Mouse (Mus musculus): ENCODE data around the gene Ndufa3.

Ndufa3 gene

DNA sequence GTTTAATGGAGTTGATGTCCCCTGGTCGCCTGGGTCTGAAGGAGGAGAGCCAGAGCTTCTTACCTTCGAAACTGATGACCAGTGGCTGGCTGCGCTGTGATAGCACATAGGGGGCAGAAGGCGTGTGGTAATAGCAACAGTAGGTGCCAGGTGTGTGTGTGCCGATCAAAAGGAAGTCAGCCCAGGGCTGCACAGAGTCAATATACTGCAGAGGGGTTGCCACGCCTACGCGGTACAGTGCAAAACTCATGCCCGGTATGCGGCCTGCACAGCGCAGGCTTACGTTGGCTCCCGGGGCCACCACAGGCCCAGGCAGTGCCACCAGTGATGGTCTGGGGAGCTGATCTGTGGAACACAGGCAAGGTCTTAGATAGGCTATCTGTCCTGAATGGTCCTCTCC is 6.2 kb upstream of the Ndufa3 start:
- no peak for DNase-seq

DNA sequence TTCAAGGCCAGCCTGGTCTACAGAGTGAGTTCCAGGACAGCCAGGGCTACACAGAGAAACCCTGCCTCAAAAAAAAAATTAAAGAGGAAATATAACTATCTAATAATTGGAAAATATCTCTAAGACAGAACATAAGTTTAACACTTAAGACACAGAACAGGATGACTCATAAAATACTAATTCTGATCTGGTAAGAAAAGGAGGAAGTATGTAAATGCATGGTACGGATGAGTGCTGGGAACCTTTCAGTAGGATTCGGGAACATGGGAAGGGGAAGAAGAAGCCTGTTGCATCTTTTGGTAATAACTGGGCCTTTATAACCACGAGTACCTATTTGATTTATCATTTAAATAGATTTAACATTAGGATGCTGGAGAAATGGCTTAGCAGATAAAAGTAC is 3.2 kb upstream of the Ndufa3 start:
- DNase-seq: no peak

GRCm38 (mm10) chr7:3616057-3616388 is 1.1 kb upstream of the Ndufa3 start, which contains the start of gene Oscar:
Oscar (minus strand) TSS chr7:3616157.
- no peak for DNase-seq

GRCm38 (mm10) chr7:3616389-3617241 is 558 bp upstream of the Ndufa3 start:
- DNase-seq: no peak

GRCm38 (mm10) chr7:3629030-3629429 is 11.9 kb downstream of the Ndufa3 start:
- peak; percentile 60 for DNase-seq

DNA sequence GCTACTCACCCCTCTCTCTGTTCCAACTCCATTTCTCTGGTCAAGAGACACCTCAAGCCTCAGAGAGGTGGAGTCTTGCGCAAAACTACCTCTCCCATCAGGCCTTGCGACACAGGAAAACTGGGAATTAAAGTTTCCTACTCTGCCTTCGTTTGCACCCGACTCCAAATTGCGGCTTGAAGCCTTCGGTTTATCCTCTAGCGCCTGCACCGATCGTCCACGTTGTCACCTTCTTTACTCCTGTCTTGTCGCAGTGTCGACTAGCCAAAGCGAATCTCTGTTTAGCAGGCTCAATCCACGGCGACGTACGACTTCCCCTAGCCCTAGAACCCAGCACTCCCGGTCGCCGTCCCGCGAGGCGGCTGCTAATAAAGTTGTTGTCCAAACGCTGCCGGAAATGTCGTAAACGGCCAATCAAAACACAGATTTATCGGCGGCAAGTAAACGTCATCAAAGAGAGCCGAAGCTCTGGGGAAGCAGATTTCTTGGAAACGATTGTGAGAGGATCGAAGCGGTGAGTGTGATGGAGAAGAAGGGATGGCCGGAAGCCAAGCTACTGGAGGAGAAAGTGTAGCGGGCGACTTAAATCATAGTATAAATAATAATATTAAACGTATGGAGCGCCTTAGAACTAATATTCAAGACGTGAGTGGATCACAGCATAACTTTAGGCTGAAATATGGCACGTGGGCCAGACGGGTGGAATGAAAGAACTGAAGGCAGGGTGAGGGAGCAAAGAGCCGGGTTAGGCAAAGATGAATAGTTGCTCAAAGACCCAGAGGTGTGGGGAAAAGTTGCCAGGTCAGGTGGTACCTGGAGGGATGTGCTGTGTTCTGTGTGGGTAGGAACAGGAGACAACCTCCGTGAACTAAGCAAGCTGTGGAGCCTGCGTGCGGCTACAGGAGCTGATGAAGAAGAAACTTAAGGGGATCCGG is 12.6 kb downstream of the Ndufa3 start, which contains the start of the genes Tfpt and Prpf31:
TSS of gene Tfpt (minus strand) at position 387 of the 935 bp plus-strand sequence.
TSS of gene Prpf31 (plus strand) at position 443 of the 935 bp plus-strand sequence.
- DNase-seq: peak; percentile 96

- DNase-seq: peak; percentile 58
These were observed 13.3 kb downstream of the Ndufa3 start for GRCm38 (mm10) chr7:3630478-3630815.

DNA sequence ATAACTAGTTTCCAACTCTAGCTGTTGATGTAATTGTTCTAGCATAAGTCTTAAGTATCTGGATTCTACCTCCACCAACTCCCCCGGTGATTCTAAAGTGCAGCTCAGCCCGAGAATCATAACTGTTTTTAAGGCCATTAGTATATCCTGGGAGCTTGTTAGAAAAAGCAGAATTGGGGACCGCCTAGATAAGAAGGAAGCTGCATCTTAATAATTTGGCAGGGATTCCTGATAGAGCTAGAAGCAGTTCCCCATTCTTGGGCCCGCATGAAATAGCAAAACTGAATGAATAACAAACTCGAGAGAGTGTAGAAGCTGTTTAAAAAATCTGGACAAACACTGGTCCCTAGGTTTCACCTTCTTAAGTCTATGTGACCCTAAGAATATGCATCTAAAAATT is 26.2 kb downstream of the Ndufa3 start:
- DNase-seq: no peak

DNA sequence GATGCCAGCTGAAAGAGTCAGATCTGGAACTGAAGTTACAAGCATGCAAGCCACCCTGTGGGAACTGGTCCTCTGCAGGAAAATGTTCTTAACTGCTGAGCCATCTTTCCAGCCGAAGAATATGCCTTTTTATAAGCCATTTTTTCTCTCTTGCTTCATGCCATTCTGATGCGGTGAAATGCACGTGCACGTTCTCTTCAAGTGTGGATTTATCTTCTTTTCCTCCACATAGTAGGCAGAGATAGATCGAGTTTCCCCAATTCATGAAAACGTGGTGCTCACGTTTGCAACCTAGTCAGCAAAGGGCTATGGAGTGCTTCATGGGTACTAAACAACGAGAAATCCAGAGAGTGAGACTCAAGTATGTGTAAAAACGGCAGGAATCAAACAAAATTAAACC is 26.7 kb downstream of the Ndufa3 start:
- peak; percentile 58 for DNase-seq

DNA sequence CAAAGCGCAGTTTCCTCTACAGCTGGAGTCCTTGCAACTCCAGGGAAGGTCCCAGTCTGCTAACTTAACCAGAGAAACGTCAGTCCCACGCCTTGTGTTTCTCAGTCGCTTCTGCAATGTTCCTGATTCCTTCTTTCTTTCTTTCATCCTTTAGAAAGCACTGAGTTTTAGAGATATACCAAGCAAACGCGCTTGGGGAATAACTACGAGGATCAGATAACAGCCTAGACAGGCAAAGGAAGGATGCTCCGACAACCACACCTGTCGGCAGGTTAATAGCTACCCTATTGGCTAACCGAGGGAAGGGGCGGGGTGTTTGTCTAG is 27.1 kb downstream of the Ndufa3 start:
- no peak for DNase-seq

DNA sequence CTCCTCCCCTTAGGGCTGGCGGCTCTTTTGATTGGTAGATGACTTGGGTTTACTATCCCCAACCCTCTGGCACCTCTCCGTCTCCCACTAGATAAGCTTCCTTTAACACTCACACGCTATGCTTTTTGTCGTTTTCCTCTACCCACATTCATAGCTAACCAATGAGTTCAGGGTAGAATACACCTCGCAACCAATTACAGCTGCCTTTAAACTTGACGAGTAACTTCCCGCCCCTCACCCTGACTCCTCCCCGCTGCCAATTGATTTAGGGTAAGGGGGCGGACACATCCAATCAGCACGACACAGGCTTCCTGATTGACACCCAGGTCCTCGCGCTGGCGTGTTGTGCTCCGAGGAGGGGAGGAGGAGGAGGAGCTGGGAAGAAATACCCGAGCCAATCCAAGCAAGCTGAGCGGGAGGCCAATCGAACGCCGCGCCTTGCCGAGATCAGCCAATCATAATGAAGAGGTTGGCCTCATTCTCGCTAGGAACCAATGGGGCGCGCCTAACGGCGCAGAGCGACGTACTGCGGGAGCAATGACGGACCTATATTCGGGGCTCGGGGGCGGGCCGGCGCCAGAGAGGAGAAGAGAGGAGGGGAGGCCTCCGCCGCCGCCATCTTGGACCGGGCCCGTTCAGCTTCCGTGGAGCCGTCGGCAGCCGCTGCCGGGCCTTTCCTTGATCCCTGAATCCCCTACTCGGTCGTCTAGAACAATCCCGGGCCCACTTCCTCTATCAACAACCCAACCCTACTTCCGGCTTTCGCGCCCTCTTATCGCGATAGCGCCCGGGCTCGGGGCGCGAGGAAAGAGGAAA is 27.7 kb downstream of the Ndufa3 start, which contains the start of gene Cnot3:
TSS of gene Cnot3 (plus strand) at position 597 of the 816 bp plus-strand sequence.
- DNase-seq: peak; percentile 100

DNA sequence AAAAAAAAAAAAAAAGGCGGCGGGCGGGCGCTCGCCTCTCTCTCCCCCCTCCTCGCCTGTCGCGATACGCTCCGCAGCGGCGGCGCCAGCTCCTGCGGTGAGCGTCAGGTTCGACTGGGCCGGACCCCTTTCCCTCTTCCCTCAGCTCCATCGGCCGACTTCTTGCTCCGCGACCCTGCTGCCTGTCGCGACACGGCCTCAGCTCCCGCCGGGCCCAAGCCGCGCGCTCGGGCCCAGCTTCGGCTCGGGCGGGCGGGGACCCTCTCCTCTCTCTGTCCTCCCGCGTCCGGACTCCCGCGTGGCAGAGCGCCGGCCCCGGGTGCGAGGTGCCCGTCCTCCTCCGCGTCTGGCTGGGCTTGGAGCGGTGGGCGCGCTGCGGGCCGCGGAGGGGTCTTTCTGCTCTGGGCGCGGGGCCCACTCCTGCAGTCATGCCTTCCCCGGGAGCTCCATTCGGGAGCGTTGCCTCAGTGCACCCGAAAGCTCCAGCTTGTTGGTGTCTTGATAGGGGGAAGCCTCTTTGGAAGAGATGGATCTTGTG is 28.4 kb downstream of the Ndufa3 start:
- DNase-seq: peak; percentile 69

GRCm38 (mm10) chr7:3646188-3646587 is 29.0 kb downstream of the Ndufa3 start:
- no peak for DNase-seq

GRCm38 (mm10) chr7:3646641-3647040 is 29.5 kb downstream of the Ndufa3 start:
- no peak for DNase-seq

DNA sequence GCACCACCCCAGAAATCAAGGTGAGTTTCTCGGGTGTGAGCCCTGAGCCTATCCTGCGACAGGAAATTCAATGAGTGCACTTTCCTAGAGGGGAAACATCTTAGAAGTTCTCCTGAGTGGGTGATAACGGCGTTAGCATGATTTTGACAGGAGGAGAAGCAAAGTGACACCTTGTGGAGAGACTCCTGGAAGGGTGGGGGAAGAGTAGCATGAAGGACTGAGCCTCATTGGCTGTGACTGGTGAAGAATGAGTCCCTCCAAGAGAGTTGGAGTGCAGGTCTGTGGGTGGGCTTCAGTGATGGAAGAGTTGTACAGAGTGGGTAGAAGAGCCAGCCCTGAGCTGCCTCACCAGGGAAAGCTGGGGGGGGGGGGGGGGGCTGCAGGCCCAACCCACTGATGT is 39.8 kb downstream of the Ndufa3 start:
- no peak for DNase-seq

- DNase-seq: no peak
These were observed 41.4 kb downstream of the Ndufa3 start for GRCm38 (mm10) chr7:3658578-3658977.

- DNase-seq: peak; percentile 52
These were observed 47.5 kb downstream of the Ndufa3 start for GRCm38 (mm10) chr7:3664524-3665214.

DNA sequence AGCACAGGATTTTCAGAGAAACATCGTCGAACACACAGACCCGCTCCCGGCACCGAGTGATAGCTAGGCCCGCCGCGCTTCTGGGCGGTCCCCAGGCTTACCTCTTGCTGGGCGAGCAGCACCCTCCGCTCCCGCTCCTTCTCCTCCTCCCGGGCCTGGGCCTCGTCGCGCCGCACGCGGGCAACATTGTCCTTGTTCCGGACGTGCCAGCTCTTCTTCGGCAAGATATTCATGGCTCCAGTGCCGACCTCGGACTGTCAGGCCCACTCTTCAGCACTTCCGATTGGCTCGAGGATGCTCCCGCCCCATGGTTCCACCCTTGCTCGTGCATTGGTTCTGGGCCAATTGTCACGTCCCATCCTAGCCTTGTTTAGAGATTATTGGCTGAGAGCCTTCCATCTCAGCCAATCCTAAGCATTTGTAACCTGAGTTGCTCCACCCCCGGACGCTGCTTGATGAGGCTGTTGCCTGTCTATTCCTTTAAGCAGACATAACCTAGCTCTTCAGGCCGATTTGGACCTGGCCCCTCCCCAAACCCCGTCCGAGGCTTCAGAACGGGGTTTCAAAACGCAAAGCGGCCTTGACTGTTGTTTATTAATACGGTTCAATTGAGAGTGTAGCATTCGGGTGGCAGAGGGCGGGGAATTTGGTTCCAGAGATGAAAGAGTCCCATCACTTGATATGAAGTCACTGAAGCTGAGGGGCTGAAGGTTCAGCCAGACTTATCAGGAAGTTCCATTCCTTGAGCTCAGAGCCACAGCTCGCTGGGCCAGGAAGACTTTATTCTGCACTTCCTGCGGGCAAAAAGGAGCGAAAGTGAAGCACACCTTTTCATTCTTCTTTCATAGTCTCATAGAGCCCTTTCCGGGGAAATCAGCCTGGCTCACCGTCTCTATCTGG is 48.3 kb downstream of the Ndufa3 start, which contains the start of gene Leng1:
TSS of gene Leng1 (minus strand) at position 626 of the 900 bp plus-strand sequence.
- peak; percentile 98 for DNase-seq

- DNase-seq: no peak
These were observed 49.8 kb downstream of the Ndufa3 start for GRCm38 (mm10) chr7:3666921-3667391.
